Mouse (Mus musculus) cerebellum, postnatal 10 days (tissue): ENCODE data around the gene Nupr1.

ENCODE experiments used
- DNase-seq, 2 experiments: peaks; one replicate each; pipeline ENCODE4 v3.0.0; 2021; ENCODE audit warnings: mixed read lengths in 2 of 2

Nupr1 gene

GRCm38 (mm10) chr7:126643244-126643617 lies 12.6 kb upstream of the Nupr1 start:
- peak; percentile 61 to 71 for DNase-seq

GRCm38 (mm10) chr7:126642545-126643243 lies 12.0 kb upstream of the Nupr1 start:
- DNase-seq, result no peak

- DNase-seq, result peak; percentile 50 to 56
Measured at GRCm38 (mm10) chr7:126636733-126637520, 6.3 kb upstream of the Nupr1 start.

GRCm38 (mm10) chr7:126635375-126635774 lies 4.7 kb upstream of the Nupr1 start:
- no peak for DNase-seq

- no peak for DNase-seq
Measured at GRCm38 (mm10) chr7:126632478-126632877, 1.8 kb upstream of the Nupr1 start.

- DNase-seq, result no peak
Measured at GRCm38 (mm10) chr7:126629915-126630314, 746 bp downstream of the Nupr1 start.

- DNase-seq, result no peak
Measured at GRCm38 (mm10) chr7:126628111-126628510, 2.5 kb downstream of the Nupr1 start.

GRCm38 (mm10) chr7:126625807-126626600 lies 4.7 kb downstream of the Nupr1 start:
- no peak for DNase-seq

GRCm38 (mm10) chr7:126625369-126625768 lies 5.3 kb downstream of the Nupr1 start:
- peak; percentile 46 to 47 for DNase-seq

GRCm38 (mm10) chr7:126624774-126625173 lies 5.9 kb downstream of the Nupr1 start:
- DNase-seq, result peak in 1 of 2 experiments; percentile 11

GRCm38 (mm10) chr7:126623381-126623780 lies 7.3 kb downstream of the Nupr1 start:
- no peak for DNase-seq

GRCm38 (mm10) chr7:126621452-126622359 lies 9.0 kb downstream of the Nupr1 start:
- DNase-seq, result no peak

GRCm38 (mm10) chr7:126619559-126620275 lies 10.9 kb downstream of the Nupr1 start:
- no peak for DNase-seq

GRCm38 (mm10) chr7:126616707-126617106 lies 14.0 kb downstream of the Nupr1 start:
- no peak for DNase-seq

GRCm38 (mm10) chr7:126612736-126613135 lies 17.9 kb downstream of the Nupr1 start:
- no peak for DNase-seq

GRCm38 (mm10) chr7:126607796-126608195 lies 22.9 kb downstream of the Nupr1 start:
- no peak for DNase-seq

GRCm38 (mm10) chr7:126607064-126607463 lies 23.6 kb downstream of the Nupr1 start:
- DNase-seq, result no peak

GRCm38 (mm10) chr7:126606611-126607010 lies 24.1 kb downstream of the Nupr1 start:
- DNase-seq, result no peak

GRCm38 (mm10) chr7:126602650-126603049 lies 28.0 kb downstream of the Nupr1 start:
- no peak for DNase-seq

GRCm38 (mm10) chr7:126601896-126602295 lies 28.8 kb downstream of the Nupr1 start:
- DNase-seq, result no peak

GRCm38 (mm10) chr7:126598919-126599318 lies 31.7 kb downstream of the Nupr1 start:
- DNase-seq, result no peak

- no peak for DNase-seq
Measured at GRCm38 (mm10) chr7:126596414-126596813, 34.2 kb downstream of the Nupr1 start.
